Mouse (Mus musculus): ENCODE data around the gene Eftud2.

Gene Eftud2

DNA sequence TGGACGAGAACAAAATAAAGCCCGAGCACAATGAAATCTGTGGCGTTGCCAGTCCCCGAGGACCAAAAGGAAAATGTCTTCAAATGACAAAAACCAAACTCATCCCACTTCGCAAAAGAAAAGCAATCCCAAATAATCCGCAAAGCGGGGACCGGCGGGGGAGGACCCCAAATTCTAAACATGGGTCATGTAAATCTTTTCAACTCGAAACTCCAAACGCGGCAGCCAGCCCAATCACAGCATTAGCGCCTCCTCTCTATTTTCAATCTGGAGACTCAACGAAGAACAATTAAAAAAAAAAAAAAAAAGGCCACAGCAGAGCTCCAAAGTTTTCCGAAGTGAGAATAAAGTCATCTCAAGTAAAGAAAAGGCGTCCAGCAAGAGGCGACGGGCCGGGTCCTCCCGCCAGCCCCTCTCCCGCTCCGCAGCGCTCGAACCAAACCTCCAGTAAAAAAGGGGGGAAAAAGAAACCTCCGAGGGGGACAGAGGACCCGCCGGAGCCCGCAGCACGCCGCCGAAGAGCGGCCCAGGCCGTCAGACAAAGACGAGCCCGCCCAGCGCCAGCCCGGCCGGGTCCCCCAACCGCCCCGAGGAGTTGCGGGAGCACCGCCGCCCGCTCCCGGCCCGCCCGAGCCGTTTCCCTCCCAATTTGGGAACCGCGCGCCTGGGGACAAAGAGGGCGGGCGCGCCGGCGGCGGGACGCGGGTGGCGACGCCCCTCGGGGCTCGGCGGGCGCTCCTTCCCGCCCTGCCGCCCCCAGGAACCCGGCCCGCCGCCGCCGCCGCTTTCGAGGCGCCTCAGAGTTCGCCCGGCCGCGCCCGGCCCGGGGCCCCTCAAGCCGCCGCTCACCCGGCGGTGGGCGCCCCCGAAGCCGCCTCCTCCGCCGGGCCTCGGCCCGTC is 62.4 kb downstream of the Eftud2 start:
- DNase-seq: peak; percentile 53 to 60

DNA sequence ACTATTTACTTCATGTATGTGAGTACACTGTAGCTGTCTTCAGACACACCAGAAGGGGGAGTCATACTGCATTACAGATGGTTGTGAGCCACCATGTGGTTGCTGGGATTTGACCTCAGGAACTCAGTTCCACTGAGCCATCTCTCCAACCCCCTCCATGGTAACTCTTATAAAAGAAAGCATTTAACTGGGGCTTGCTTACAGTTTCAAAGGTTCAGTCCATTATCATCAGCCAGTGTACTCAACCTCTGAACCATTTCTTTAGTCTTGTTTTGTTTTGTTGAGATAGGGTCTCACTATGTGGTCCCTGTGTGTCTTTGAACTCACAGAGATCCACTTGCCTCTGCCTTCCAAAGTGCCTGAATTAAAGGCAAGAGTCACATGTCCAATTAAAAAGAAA is 65.9 kb downstream of the Eftud2 start:
- DNase-seq: no peak

DNA sequence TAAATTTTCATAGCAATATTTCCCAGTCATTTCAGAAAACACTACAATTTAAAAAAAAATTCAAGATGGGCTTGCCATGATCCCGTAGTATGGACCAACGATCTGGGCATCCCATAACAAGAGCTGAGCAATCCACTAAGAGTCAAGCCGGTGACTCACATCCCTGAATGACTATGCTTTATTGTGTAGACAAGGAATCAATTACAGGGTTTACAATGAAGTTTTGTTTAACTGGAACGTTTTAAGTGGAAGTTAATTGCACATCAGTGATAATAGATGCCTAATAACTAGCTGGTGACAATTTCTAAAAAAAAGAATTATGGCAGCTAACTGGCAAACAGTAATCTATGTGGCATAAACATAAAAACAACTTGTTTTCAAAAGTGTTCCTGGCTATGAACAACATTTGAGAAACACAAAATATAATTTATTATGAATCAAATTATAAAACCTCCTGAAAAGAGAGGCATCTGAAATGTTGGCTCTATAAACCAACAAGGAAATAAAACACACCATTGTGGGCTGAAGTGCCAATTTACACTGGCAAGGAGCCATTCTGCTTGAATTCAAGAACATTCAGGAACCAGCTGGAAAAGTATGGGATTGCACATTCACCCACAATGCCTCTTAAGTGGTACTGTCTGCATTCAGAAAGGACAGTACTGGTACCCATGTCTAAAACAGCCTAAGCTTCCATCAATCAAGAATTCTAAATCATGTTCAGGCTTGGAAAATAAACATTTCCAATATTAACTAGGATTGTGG is 69.9 kb downstream of the Eftud2 start:
- peak; percentile 51 to 58 for DNase-seq

DNA sequence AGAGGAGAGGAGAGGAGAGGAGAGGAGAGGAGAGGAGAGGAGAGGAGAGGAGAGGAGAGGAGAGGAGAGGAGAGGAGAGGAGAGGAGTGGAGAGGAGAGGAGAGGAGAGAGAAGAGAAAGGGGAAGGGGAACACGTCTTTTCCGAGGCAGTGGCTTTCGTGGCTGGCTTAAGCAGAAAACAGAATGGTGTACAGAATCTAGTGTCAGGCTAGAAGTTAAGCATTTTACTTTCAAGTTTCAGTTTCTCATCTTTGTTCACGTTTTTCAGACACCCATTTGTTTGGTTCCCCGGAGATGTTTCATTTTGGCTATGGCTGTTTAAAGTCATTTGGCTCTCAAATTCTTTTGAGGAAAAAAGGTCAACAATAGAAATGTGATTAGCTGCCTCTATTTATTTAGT is 72.5 kb downstream of the Eftud2 start:
- DNase-seq: no peak

DNA sequence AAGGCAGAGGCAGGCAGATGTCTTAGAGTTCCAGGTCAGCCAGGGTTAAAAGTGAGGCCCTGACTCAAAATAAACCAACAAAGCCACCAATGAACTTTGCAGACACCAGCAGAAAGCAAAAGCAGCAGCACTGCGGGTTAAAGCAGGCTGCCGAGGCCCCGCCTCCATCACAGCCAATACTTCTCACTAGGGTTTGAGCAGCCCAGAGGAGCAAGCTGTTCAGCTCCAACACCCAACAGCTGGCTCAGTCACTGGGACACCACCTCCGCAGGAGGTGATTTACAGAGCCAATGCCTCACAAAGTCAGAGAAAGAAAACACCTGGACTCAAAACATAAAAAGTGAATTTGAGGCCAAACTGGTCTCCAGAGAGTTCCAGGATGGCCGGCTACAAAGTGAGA is 77.3 kb downstream of the Eftud2 start:
- DNase-seq: no peak

DNA sequence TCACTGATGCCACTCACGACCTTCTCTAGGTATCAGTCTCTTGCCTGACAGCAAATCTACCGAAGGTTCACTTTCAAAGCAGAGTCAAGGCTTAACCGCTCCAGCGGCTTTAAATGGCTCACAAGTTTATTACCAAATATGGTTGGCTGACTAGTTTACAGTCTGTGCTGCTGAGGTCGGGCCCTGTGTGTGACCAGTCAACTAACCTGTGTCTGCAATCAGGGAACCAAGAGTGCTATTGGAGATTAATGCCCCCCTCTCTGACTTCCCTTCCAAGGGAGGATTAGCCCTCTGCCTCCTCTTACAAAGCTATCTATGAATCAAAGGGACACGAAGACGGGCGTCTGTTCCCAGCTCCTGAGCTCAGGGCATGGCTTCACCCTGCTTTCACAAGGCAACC is 86.6 kb downstream of the Eftud2 start:
- no peak for DNase-seq

DNA sequence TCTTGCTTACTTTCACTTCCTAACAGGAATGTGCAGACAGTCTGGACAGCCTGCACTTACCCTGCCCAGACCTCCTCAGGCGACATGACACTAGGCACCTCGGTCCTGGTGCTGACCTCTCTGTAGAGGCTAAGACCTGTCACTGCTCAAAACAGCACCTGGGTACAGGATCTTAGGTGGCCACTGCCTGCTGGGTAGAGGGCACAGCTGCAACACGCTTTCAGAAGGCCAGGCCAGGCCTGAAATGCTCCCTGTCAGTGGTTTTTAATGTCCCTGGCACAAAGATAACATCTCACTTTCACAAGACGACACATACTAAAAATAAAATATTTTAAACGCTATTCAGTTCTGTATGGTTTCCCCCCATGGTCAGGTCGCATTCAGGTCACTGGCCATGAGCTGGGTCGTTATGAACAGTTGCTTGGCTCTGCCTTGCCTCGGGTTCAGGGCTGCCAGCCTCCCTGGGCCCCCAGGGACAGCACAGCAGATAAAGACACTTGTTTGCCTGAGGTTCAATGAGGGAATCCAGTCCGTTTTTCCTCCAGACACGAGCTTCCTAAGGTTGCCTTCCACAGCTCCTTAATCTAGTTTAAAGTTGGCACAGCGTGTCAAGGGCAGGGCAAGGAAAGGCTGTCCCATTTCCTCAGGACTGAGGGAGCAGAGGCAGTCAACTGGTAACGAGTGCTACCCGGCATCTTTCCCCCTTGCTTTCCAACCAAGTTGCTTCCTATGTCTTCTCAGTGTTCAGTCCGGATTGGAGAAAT is 88.9 kb downstream of the Eftud2 start:
- DNase-seq: no peak

Measured in cerebellum, postnatal 10 days (tissue).